Mouse (Mus musculus): ENCODE measurements around the gene Tacc2. TPM values are rescaled to one million over a fixed set of nuclear protein-coding genes. Genes with fewer than 3 reads are reported as not detected.

The Tacc2 gene
- polyA plus RNA-seq, 1 experiment from 2014 or later, result 27.5 TPM

- DNase-seq (ENCODE audit: low spot score) (no peak), ATAC-seq (replicated peaks; ENCODE audit: low FRiP score, low read depth) (no peak)
- 72% methylated on average over 10 of the region's 10 CpGs for WGBS
- Histone ChIP-seq H3K9ac (ENCODE audit: low read depth, low read length) (no peak overlapping the region), H3K27ac (no peak overlapping the region), H3K36me3 (ENCODE audit: insufficient read depth, low read length) (no peaks in the 10 kb centered on the region), H3K4me1 (replicated peaks; ENCODE audit: insufficient read depth, low read length) (0 out of 2 replicates have a peak, but pooled peaks cover 2% of the 10 kb centered on the region), H3K27me3 (ENCODE audit: insufficient read depth, low read length) (no peaks in the 10 kb centered on the region), H3K9me3 (replicated peaks; ENCODE audit: low read length) (no peaks in the 10 kb centered on the region), H3K4me3 (replicated peaks; ENCODE audit: low read depth, low read length) (no peak overlapping the region), H3K4me2 (ENCODE audit: low read length) (no peak overlapping the region)
- TF ChIP-seq CTCF (IDR thresholded peaks at IDR 0.05; ENCODE audit: low read depth), result no peak
Observed at GRCm38 (mm10) chr7:130799418-130799817, 222.2 kb downstream of the Tacc2 start.

DNA sequence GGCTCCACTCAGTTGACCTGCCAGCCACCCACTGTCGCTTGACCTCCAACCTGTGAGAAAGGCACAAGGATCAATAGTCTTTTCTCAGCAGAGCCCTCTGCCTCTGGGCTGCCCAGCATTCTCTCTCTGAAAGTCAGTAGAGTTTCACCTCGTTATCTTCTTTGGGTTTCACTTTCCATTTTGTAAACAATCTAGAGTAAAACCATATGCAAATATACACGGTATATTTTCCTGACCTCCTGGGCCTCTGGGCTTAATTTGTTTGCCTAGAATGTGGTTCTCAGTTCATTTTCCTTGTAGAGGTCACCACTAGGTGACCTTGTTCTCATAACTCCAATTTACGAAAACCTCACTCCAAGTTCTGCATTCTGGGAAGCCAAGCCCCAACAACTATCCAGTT is 223.4 kb downstream of the Tacc2 start:
- Histone ChIP-seq H3K27ac (no peak overlapping the region), H3K4me1 (replicated peaks; ENCODE audit: insufficient read depth, low read length) (0 out of 2 replicates have a peak, but pooled peaks cover 2% of the 10 kb centered on the region), H3K36me3 (ENCODE audit: insufficient read depth, low read length) (no peaks in the 10 kb centered on the region), H3K27me3 (ENCODE audit: insufficient read depth, low read length) (no peaks in the 10 kb centered on the region), H3K9ac (ENCODE audit: low read depth, low read length) (no peak overlapping the region), H3K4me3 (replicated peaks; ENCODE audit: low read depth, low read length) (no peak overlapping the region), H3K9me3 (replicated peaks; ENCODE audit: low read length) (no peaks in the 10 kb centered on the region), H3K4me2 (ENCODE audit: low read length) (no peak overlapping the region)
- no peak for TF ChIP-seq CTCF (IDR thresholded peaks at IDR 0.05; ENCODE audit: low read depth)
- ATAC-seq (replicated peaks; ENCODE audit: low FRiP score, low read depth) (no peak), DNase-seq (ENCODE audit: low spot score) (peak; percentile 22)
- WGBS, result 53% methylated on average over 4 of the region's 4 CpGs

- TF ChIP-seq CTCF (IDR thresholded peaks at IDR 0.05; ENCODE audit: low read depth), result no peak
- H3K9me3 ChIP-seq (replicated peaks; ENCODE audit: low read length), result no peaks in the 10 kb centered on the region
- no peak overlapping the region for H3K4me3 ChIP-seq (replicated peaks; ENCODE audit: low read depth, low read length)
- ATAC-seq (replicated peaks; ENCODE audit: low FRiP score, low read depth) (no peak), DNase-seq (ENCODE audit: low spot score) (no peak)
- whole genome bisulfite sequencing, result 89% methylated on average over 4 of the region's 4 CpGs
- H3K4me2 ChIP-seq (ENCODE audit: low read length), result no peak overlapping the region
- no peak overlapping the region for H3K27ac ChIP-seq
- H3K9ac ChIP-seq (ENCODE audit: low read depth, low read length), result no peak overlapping the region
- H3K36me3 ChIP-seq (ENCODE audit: insufficient read depth, low read length), result no peaks in the 10 kb centered on the region
- H3K27me3 ChIP-seq (ENCODE audit: insufficient read depth, low read length), result no peaks in the 10 kb centered on the region
- H3K4me1 ChIP-seq (replicated peaks; ENCODE audit: insufficient read depth, low read length), result 0 out of 2 replicates have a peak, but pooled peaks cover 2% of the 10 kb centered on the region
Observed at GRCm38 (mm10) chr7:130801811-130802210, 224.6 kb downstream of the Tacc2 start.

DNA sequence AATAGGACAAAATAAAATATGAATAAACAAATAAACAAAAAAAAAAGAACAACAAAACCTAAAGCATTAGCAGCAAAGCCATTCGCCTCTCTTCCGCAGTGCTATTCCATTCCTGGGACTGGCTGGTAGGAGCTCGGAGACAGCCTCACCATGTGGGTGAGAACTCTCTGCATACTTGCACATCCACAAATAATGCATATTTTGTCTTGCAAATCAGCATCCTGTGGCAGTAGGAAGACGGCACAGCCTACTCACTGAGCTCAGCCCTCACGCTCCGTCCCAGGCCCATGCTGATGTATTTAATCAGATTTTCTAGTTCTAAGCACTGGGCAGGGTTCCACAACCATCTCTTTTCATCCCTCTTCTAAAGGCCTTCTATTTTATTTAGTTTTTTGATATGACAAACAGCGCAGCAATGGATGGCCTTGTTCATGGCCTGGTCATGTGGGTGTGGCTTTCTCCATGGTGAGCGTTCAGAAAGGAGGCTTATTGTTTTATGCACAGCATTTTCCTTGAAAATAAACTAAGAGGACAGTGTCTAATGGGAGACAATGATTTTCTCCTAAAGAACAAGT is 226.1 kb downstream of the Tacc2 start:
- Histone ChIP-seq H3K4me1 (replicated peaks; ENCODE audit: insufficient read depth, low read length) (0 out of 2 replicates have a peak, but pooled peaks cover 2% of the 10 kb centered on the region), H3K9ac (ENCODE audit: low read depth, low read length) (no peak overlapping the region), H3K36me3 (ENCODE audit: insufficient read depth, low read length) (no peaks in the 10 kb centered on the region), H3K27ac (no peak overlapping the region), H3K27me3 (ENCODE audit: insufficient read depth, low read length) (no peaks in the 10 kb centered on the region), H3K9me3 (replicated peaks; ENCODE audit: low read length) (no peaks in the 10 kb centered on the region), H3K4me2 (ENCODE audit: low read length) (no peak overlapping the region), H3K4me3 (replicated peaks; ENCODE audit: low read depth, low read length) (no peak overlapping the region)
- ATAC-seq (replicated peaks; ENCODE audit: low FRiP score, low read depth) (no peak), DNase-seq (ENCODE audit: low spot score) (no peak)
- no peak for TF ChIP-seq CTCF (IDR thresholded peaks at IDR 0.05; ENCODE audit: low read depth)
- 89% methylated on average over 8 of the region's 8 CpGs for WGBS

GRCm38 (mm10) chr7:130804991-130805390 is 227.8 kb downstream of the Tacc2 start:
- Histone ChIP-seq H3K4me2 (ENCODE audit: low read length) (no peak overlapping the region), H3K4me3 (replicated peaks; ENCODE audit: low read depth, low read length) (no peak overlapping the region), H3K4me1 (replicated peaks; ENCODE audit: insufficient read depth, low read length) (peaks cover 2% of the 10 kb centered on the region; the same call in 1 of the 2 replicates), H3K9me3 (replicated peaks; ENCODE audit: low read length) (no peaks in the 10 kb centered on the region), H3K9ac (ENCODE audit: low read depth, low read length) (no peak overlapping the region), H3K36me3 (ENCODE audit: insufficient read depth, low read length) (no peaks in the 10 kb centered on the region), H3K27ac (no peak overlapping the region), H3K27me3 (ENCODE audit: insufficient read depth, low read length) (no peaks in the 10 kb centered on the region)
- no peak for DNase-seq (ENCODE audit: low spot score)
- ATAC-seq (replicated peaks; ENCODE audit: low FRiP score, low read depth), result no peak
- WGBS, result 50% methylated on average over 5 of the region's 5 CpGs
- no peak for TF ChIP-seq CTCF (IDR thresholded peaks at IDR 0.05; ENCODE audit: low read depth)

DNA sequence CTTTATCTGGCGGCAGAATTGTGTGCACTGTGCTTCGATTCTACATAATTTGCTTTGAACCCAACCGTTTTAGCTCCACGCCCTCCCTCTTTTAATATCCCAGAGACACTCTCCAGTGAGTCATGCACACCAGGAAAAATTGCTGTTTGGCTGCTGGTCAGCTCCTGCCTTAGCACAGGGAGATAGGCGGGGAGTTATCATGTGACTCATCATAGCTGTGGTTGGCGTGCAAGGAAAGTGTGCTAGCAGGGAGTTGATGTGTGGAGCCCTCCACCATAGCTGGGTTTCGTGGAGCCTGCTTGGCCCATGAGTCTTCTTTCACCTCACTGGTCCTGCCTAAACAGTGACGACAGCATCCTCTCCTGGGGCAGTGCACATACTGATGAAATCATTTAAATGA is 230.5 kb downstream of the Tacc2 start:
- no peak for TF ChIP-seq CTCF (IDR thresholded peaks at IDR 0.05; ENCODE audit: low read depth)
- H3K9me3 ChIP-seq (replicated peaks; ENCODE audit: low read length), result no peaks in the 10 kb centered on the region
- H3K4me2 ChIP-seq (ENCODE audit: low read length), result no peak overlapping the region
- H3K4me3 ChIP-seq (replicated peaks; ENCODE audit: low read depth, low read length), result no peak overlapping the region
- DNase-seq (ENCODE audit: low spot score) (no peak), ATAC-seq (replicated peaks; ENCODE audit: low FRiP score, low read depth) (no peak)
- no peaks in the 10 kb centered on the region for H3K36me3 ChIP-seq (ENCODE audit: insufficient read depth, low read length)
- no peak overlapping the region for H3K27ac ChIP-seq
- no peaks in the 10 kb centered on the region; the same call in 1 of the 2 replicates for H3K4me1 ChIP-seq (replicated peaks; ENCODE audit: insufficient read depth, low read length)
- H3K9ac ChIP-seq (ENCODE audit: low read depth, low read length), result no peak overlapping the region
- no peaks in the 10 kb centered on the region for H3K27me3 ChIP-seq (ENCODE audit: insufficient read depth, low read length)
- WGBS, result 67% methylated on average over 8 of the region's 8 CpGs

- Histone ChIP-seq H3K4me1 (replicated peaks; ENCODE audit: insufficient read depth, low read length) (no peaks in the 10 kb centered on the region; the same call in 1 of the 2 replicates), H3K27ac (no peak overlapping the region), H3K9ac (ENCODE audit: low read depth, low read length) (no peak overlapping the region), H3K36me3 (ENCODE audit: insufficient read depth, low read length) (no peaks in the 10 kb centered on the region), H3K27me3 (ENCODE audit: insufficient read depth, low read length) (no peaks in the 10 kb centered on the region), H3K4me3 (replicated peaks; ENCODE audit: low read depth, low read length) (no peak overlapping the region), H3K9me3 (replicated peaks; ENCODE audit: low read length) (no peaks in the 10 kb centered on the region), H3K4me2 (ENCODE audit: low read length) (no peak overlapping the region; the same call in 1 of the 2 replicates)
- no peak for TF ChIP-seq CTCF (IDR thresholded peaks at IDR 0.05; ENCODE audit: low read depth)
- 38% methylated on average over 6 of the region's 6 CpGs for WGBS
- DNase-seq (ENCODE audit: low spot score), result no peak
- ATAC-seq (replicated peaks; ENCODE audit: low FRiP score, low read depth), result no peak
Observed at GRCm38 (mm10) chr7:130808694-130809093, 231.5 kb downstream of the Tacc2 start.

All from kidney, postnatal 0 days (tissue).